15 mouse cellular contexts compared by ENCODE assay signal in genomic region chr5:28061011-28061410, GRCm38 (mm10). TPM values are rescaled to one million over a fixed set of nuclear protein-coding genes. Genes with fewer than 3 reads are reported as not detected.
DNase-seq lines count a peak whose midpoint lies in the region; ATAC-seq and TF ChIP-seq lines count a peak whose summit lies in the region.
"Had no signal": no experiment of that assay in that cellular context is flagged by ENCODE, and none has a peak within 500 bp of the region (broad histone marks: within the 10 kb centered on the region; RNA-seq: fewer than 3 reads in every experiment).

No protein-coding gene starts in this region.

- no peak for DNase-seq in heart, postnatal 25 days (ENCODE audit: low spot score)
- peak; percentile 58 for DNase-seq in NIH3T3 (ENCODE audit: low read depth)
- DNase-seq in brain, adult 2 months (ENCODE audit: low read depth, low spot score) = peak; percentile 71
- DNase-seq in ovary, postnatal 36 days (ENCODE audit: low spot score) = no peak
- no peak for DNase-seq in hindbrain, postnatal 0 days (ENCODE audit: low spot score)
- DNase-seq in adrenal gland, adult 18-20 months (ENCODE audit: low spot score in 2 of 2) = no peak
- DNase-seq: gastrocnemius, postnatal 36 days; liver; spleen, adult 18-20 months; thymus, postnatal 4 days had no signal

- peaks cover 29% of the 10 kb centered on the region for H3K4me1 ChIP-seq in heart, embryonic 15.5 days (replicated peaks)
- peaks cover 9% of the 10 kb centered on the region; the same call in 1 of the 2 replicates for H3K4me1 ChIP-seq in lung, embryonic 16.5 days (replicated peaks; ENCODE audit: control insufficient read depth, insufficient read depth, low read length)
- no peaks in the 10 kb centered on the region for H3K4me1 ChIP-seq in hindbrain, postnatal 0 days (ENCODE audit: insufficient read depth, low read length)
- H3K4me1 ChIP-seq: midbrain, embryonic 12.5 days; neural tube, embryonic 12.5 days had no signal

- H3K9me3 ChIP-seq in heart, embryonic 15.5 days (replicated peaks) = no peaks in the 10 kb centered on the region
- no peaks in the 10 kb centered on the region for H3K9me3 ChIP-seq in lung, embryonic 16.5 days (ENCODE audit: control insufficient read depth, low read length)
- H3K9me3 ChIP-seq in hindbrain, postnatal 0 days (ENCODE audit: low read length) = no peaks in the 10 kb centered on the region
- H3K9me3 ChIP-seq: midbrain, embryonic 12.5 days; neural tube, embryonic 12.5 days had no signal

- no peak overlapping the region for H3K9ac ChIP-seq in heart, embryonic 15.5 days
- peak overlapping the region; percentile 31; the same call in 1 of the 2 replicates for H3K9ac ChIP-seq in lung, embryonic 16.5 days (ENCODE audit: low read length)
- no peak overlapping the region for H3K9ac ChIP-seq in hindbrain, postnatal 0 days (replicated peaks; ENCODE audit: low read length)
- H3K9ac ChIP-seq: midbrain, embryonic 12.5 days; neural tube, embryonic 12.5 days had no signal

- WGBS in heart, embryonic 15.5 days = 58% methylated on average over 6 of the region's 6 CpGs
- 44% methylated on average over 6 of the region's 6 CpGs for WGBS in lung, embryonic 16.5 days
- WGBS in hindbrain, postnatal 0 days = 59% methylated on average over 6 of the region's 6 CpGs

- peak overlapping the region; percentile 61 for H3K27ac ChIP-seq in heart, embryonic 15.5 days
- peak overlapping the region; percentile 96 for H3K27ac ChIP-seq in lung, embryonic 16.5 days (ENCODE audit: low read length)
- H3K27ac ChIP-seq in hindbrain, postnatal 0 days = no peak overlapping the region
- H3K27ac ChIP-seq: midbrain, embryonic 12.5 days; neural tube, embryonic 12.5 days had no signal

- ATAC-seq in heart, embryonic 15.5 days (replicated peaks; ENCODE audit: insufficient number of reproducible peaks, insufficient read depth, low FRiP score, low read depth) = no peak
- peak; percentile 77 for ATAC-seq in lung, embryonic 16.5 days (ENCODE audit: low read depth)
- ATAC-seq in hindbrain, postnatal 0 days = no peak
- ATAC-seq: activated CD4-positive, CD25-positive, alpha-beta regulatory T cell, adult 4 months had no signal

- no peaks in the 10 kb centered on the region for H3K36me3 ChIP-seq in heart, embryonic 15.5 days
- H3K36me3 ChIP-seq in lung, embryonic 16.5 days (ENCODE audit: control insufficient read depth, insufficient read depth, low read length) = no peaks in the 10 kb centered on the region
- H3K36me3 ChIP-seq in hindbrain, postnatal 0 days (ENCODE audit: insufficient read depth, low read length) = no peaks in the 10 kb centered on the region
- H3K36me3 ChIP-seq: midbrain, embryonic 12.5 days; neural tube, embryonic 12.5 days had no signal

- no peak overlapping the region for H3K4me2 ChIP-seq in heart, embryonic 15.5 days
- 0 out of 2 replicates have a peak overlapping the region, but pooled peaks have one; percentile 2 for H3K4me2 ChIP-seq in lung, embryonic 16.5 days (ENCODE audit: low read depth, low read length)
- H3K4me2 ChIP-seq in hindbrain, postnatal 0 days (ENCODE audit: low read depth, low read length) = no peak overlapping the region
- H3K4me2 ChIP-seq: midbrain, embryonic 12.5 days; neural tube, embryonic 12.5 days had no signal

- TF ChIP-seq CTCF in hindbrain, postnatal 0 days (IDR thresholded peaks at IDR 0.05; ENCODE audit: low read depth) = no peak

- no peak overlapping the region for H3K4me3 ChIP-seq in heart, embryonic 15.5 days
- no peak overlapping the region for H3K4me3 ChIP-seq in lung, embryonic 16.5 days (ENCODE audit: low read length)
- H3K4me3 ChIP-seq in hindbrain, postnatal 0 days (ENCODE audit: low read length) = no peak overlapping the region
- H3K4me3 ChIP-seq: midbrain, embryonic 12.5 days; neural tube, embryonic 12.5 days had no signal

- intact Hi-C loops in heart, postnatal 25 days (cut with DNase I) = no loop called here

- no peaks in the 10 kb centered on the region for H3K27me3 ChIP-seq in heart, embryonic 15.5 days
- no peaks in the 10 kb centered on the region for H3K27me3 ChIP-seq in lung, embryonic 16.5 days (ENCODE audit: control insufficient read depth, insufficient read depth, low read depth, low read length)
- H3K27me3 ChIP-seq in hindbrain, postnatal 0 days (ENCODE audit: insufficient read depth, low read length) = no peaks in the 10 kb centered on the region
- H3K27me3 ChIP-seq: midbrain, embryonic 12.5 days; neural tube, embryonic 12.5 days had no signal

RNA-seq across cellular contexts. Expression of gene Insig1, which starts 10.2 kb away (rescaled TPM):
- polyA plus RNA-seq in heart, embryonic 15.5 days (2015; fragmentation: Nextera tagmentation; extraction: Ambion mirVana) = 23.3 and 30.7 TPM in 2 replicates
- total RNA-seq in heart, postnatal 25 days (2021) = 10 to 100 TPM; 13.8 to 15.0 TPM
- polyA plus RNA-seq in lung, embryonic 16.5 days (2015; fragmentation: Nextera tagmentation; extraction: Ambion mirVana) = 51.6 and 57.3 TPM in 2 replicates
- total RNA-seq in hindbrain, postnatal 0 days (2014; rRNA removed) = 159 and 183 TPM in 2 replicates
- polyA plus RNA-seq in hindbrain, postnatal 0 days (2015; fragmentation: Nextera tagmentation; extraction: Ambion mirVana) = 100.0 and 102 TPM in 2 replicates
- total RNA-seq in adrenal gland, adult 18-20 months (2021) = 100 to 1,000 TPM; 143 to 408 TPM

Comparison
In these comparisons a context has a peak if more than half of its experiments do, and no peak if none do; other contexts are left out.
1. DNase-seq: peak in NIH3T3 (single experiment) and brain, adult 2 months (single experiment); none in heart, postnatal 25 days (single experiment), ovary, postnatal 36 days (single experiment), hindbrain, postnatal 0 days (single experiment) and adrenal gland, adult 18-20 months (0 of 2).
2. RNA of gene Insig1, which starts 10.2 kb away (total RNA-seq): 143 to 408 TPM in adrenal gland, adult 18-20 months and 159 to 183 TPM in hindbrain, postnatal 0 days; 13.8 to 15.0 TPM in heart, postnatal 25 days; every median in the first group is over 4 times any median in the second.